8 mouse cellular contexts compared by ENCODE assay signal in the genomic region with DNA sequence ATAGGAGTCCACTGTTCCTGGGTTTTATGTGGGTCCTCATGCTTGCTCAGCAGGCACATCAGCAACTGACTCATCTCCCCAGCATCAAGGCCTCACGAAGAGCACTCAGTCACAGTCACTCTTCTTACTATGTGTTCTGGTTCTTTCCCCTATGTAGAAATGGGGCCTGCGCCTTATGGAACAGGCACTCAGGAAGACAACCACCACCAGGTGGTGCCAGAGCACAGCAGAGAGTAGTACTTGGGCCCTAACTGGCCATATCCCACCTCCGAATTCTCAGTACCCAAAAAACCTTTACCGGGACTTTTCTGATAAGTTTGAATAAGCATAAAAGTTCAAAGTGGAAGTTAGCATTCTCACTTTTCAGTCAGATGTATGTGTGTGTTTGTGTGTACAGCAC. TPM values are rescaled to one million over a fixed set of nuclear protein-coding genes. Genes with fewer than 3 reads are reported as not detected.
DNase-seq lines count a peak whose midpoint lies in the region; ATAC-seq and TF ChIP-seq lines count a peak whose summit lies in the region.

No protein-coding gene starts in this region.

- H3ac ChIP-seq in C2C12 (ENCODE audit: control insufficient read depth, insufficient read length, low read depth): no peak overlapping the region

- H3K4me2 ChIP-seq in liver, embryonic 13.5 days: no peak overlapping the region

- DNase-seq in adrenal gland, adult 2 months: peak; percentile 93
- DNase-seq in embryo, embryonic 10.5 days (ENCODE audit: low spot score): peak; percentile 89
- peak; percentile 64 to 86 for DNase-seq in gastrocnemius, postnatal 4 days (ENCODE audit: low spot score in 2 of 2)
- peak; percentile 88 for DNase-seq in kidney, adult 9 months
- DNase-seq in liver, embryonic 13.5 days: peak; percentile 49
- peak; percentile 93 for DNase-seq in retina, embryonic 14.5 days (ENCODE audit: low spot score)
- DNase-seq in thymus, postnatal 14 days: peak; percentile 86

- WGBS in liver, embryonic 13.5 days (ENCODE audit: insufficient replicate concordance): 46% methylated on average over 4 of the region's 4 CpGs

- H3K4me3 ChIP-seq in C2C12 (ENCODE audit: insufficient read depth, poor library complexity, severe bottlenecking): no peak overlapping the region
- no peak overlapping the region for H3K4me3 ChIP-seq in liver, embryonic 13.5 days (replicated peaks)

- ATAC-seq in liver, embryonic 13.5 days (ENCODE audit: low read depth): no peak; the same call in 1 of the 2 replicates

- no peak overlapping the region for H3K27ac ChIP-seq in liver, embryonic 13.5 days

- H3K79me3 ChIP-seq in C2C12 (ENCODE audit: low read depth): no peaks in the 10 kb centered on the region

- H3K9ac ChIP-seq in liver, embryonic 13.5 days: no peak overlapping the region

- no peaks in the 10 kb centered on the region for H3K79me2 ChIP-seq in C2C12 (ENCODE audit: control insufficient read depth, insufficient read depth)

- peak; percentile 57 for TF ChIP-seq CTCF in C2C12 (IDR thresholded peaks at IDR 0.05; ENCODE audit: control insufficient read depth, insufficient read depth, insufficient read length)

- no peaks in the 10 kb centered on the region for H3K4me1 ChIP-seq in liver, embryonic 13.5 days (replicated peaks)

- H3K27me3 ChIP-seq in C2C12 (ENCODE audit: control insufficient read depth, insufficient read depth, insufficient read length): no peaks in the 10 kb centered on the region
- H3K27me3 ChIP-seq in liver, embryonic 13.5 days: no peaks in the 10 kb centered on the region

- no peaks in the 10 kb centered on the region for H3K36me3 ChIP-seq in C2C12 (ENCODE audit: control insufficient read depth, insufficient read depth)
- peaks cover 46% of the 10 kb centered on the region for H3K36me3 ChIP-seq in liver, embryonic 13.5 days

- no peaks in the 10 kb centered on the region for H3K9me3 ChIP-seq in liver, embryonic 13.5 days (replicated peaks)

TF ChIP-seq in C2C12, 6 proteins besides CTCF, POLR2A, EP300 and RAD21:
- TF ChIP-seq MYOD1 (IDR thresholded peaks at IDR 0.05; ENCODE audit: control insufficient read depth, insufficient read length, low read depth) (no peak), MYOG (IDR thresholded peaks at IDR 0.05; ENCODE audit: control insufficient read depth, extremely low read depth, insufficient read length) (no peak), USF1 (IDR thresholded peaks at IDR 0.05; ENCODE audit: low read depth) (no peak), CEBPB (IDR thresholded peaks at IDR 0.05; ENCODE audit: low read depth) (no peak), MAX (IDR thresholded peaks at IDR 0.05) (no peak), FOSL1 (IDR thresholded peaks at IDR 0.05; ENCODE audit: insufficient read depth, low read length, poor library complexity, severe bottlenecking) (no peak)

RNA-seq across cellular contexts. Expression of gene Hes6, which starts 14.8 kb away (rescaled TPM):
- polyA plus RNA-seq in C2C12 (2012; fragmentation: generic; extraction: Trizol): 87.2 TPM
- 100 to 1,000 TPM; 190 to 273 TPM for total RNA-seq in adrenal gland, adult 2 months (2021)
- 252 and 309 TPM in 2 replicates for polyA plus RNA-seq in adrenal gland, adult 2 months (2012; rRNA removed)
- total RNA-seq in gastrocnemius, postnatal 4 days (2021): 10 to 100 TPM; 31.2 to 37.4 TPM
- polyA plus RNA-seq in liver, embryonic 13.5 days (2015; fragmentation: Nextera tagmentation; extraction: Ambion mirVana): 21.9 and 22.5 TPM in 2 replicates

RNA-seq across cellular contexts. Expression of gene Ilkap, which starts 30.0 kb away (rescaled TPM):
- 77.6 TPM for polyA plus RNA-seq in C2C12 (2012; fragmentation: generic; extraction: Trizol)
- total RNA-seq in adrenal gland, adult 2 months (2021): 10 to 100 TPM; 88.8 to 94.7 TPM
- polyA plus RNA-seq in adrenal gland, adult 2 months (2012; rRNA removed): 121 and 122 TPM in 2 replicates
- total RNA-seq in gastrocnemius, postnatal 4 days (2021): 10 to 100 TPM; 65.7 to 71.3 TPM
- polyA plus RNA-seq in liver, embryonic 13.5 days (2015; fragmentation: Nextera tagmentation; extraction: Ambion mirVana): 86.5 and 95.8 TPM in 2 replicates

RNA-seq across cellular contexts. Expression of gene Per2, which starts 30.5 kb away (rescaled TPM):
- polyA plus RNA-seq in C2C12 (2012; fragmentation: generic; extraction: Trizol): 0.96 TPM
- 10 to 100 TPM; 22.2 to 68.7 TPM for total RNA-seq in adrenal gland, adult 2 months (2021)
- polyA plus RNA-seq in adrenal gland, adult 2 months (2012; rRNA removed): 24.7 and 40.0 TPM in 2 replicates
- total RNA-seq in gastrocnemius, postnatal 4 days (2021): 1 to 10 TPM; 7.2 to 8.6 TPM
- 1.4 and 2.5 TPM in 2 replicates for polyA plus RNA-seq in liver, embryonic 13.5 days (2015; fragmentation: Nextera tagmentation; extraction: Ambion mirVana)
